Mouse (Mus musculus): ENCODE measurements at regions not wholly inside any gene's neighbourhood (a gene's known extent, or its start where the extent isn't known, plus 50 kb on each side); places are given as distances from the start of the nearest gene placed in this dataset.

DNA sequence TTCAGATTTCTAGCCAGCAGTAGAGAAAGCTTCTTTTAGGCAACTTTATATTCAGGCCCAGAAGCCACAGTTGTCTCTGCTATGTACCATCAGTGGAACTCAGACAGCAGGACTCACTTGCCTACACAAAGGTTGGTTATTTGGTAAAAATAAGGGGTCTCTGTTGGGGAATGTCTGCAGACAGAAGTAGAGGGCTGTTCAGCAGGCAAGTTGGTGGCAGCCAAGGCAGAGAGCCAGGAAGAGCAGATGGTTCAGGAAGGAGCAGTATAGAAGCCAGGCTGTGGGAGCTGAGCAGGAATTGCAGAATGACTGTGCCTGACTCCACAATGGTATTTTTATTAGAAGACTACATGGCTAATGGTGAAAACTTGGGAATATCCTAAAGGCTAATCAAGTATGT lies 598.7 kb upstream of the Plxna2 start:
- H3K27ac ChIP-seq (ENCODE audit: control insufficient read depth, insufficient read depth, low read depth, low read length, poor library complexity) = no peak overlapping the region
- TF ChIP-seq CTCF (IDR thresholded peaks at IDR 0.05; ENCODE audit: control insufficient read depth, insufficient read depth, low read length) (no peak), POLR2A (IDR thresholded peaks at IDR 0.05; ENCODE audit: borderline replicate concordance, control insufficient read depth, low read depth, low read length) (no peak)
- H3K4me1 ChIP-seq (ENCODE audit: control insufficient read depth, insufficient read depth, low read length) = no peaks in the 10 kb centered on the region

GRCm38 (mm10) chr1:193992226-193992625 lies 622.1 kb upstream of the Camk1g start:
- H3K4me1 ChIP-seq (ENCODE audit: control insufficient read depth, insufficient read depth, low read length) = no peaks in the 10 kb centered on the region
- WGBS = 57% methylated on average over 2 of the region's 2 CpGs
- H3K27ac ChIP-seq (ENCODE audit: control insufficient read depth, insufficient read depth, low read depth, low read length, poor library complexity) = no peak overlapping the region
- H3K4me3 ChIP-seq (replicated peaks; ENCODE audit: control insufficient read depth, low read depth, low read length) = no peak overlapping the region
- TF ChIP-seq POLR2A (IDR thresholded peaks at IDR 0.05; ENCODE audit: borderline replicate concordance, control insufficient read depth, low read depth, low read length) (no peak), CTCF (IDR thresholded peaks at IDR 0.05; ENCODE audit: control insufficient read depth, insufficient read depth, low read length) (no peak)

More for the DNA sequence above, 598.7 kb upstream of the Plxna2 start:
- no peak overlapping the region for H3K4me3 ChIP-seq (replicated peaks; ENCODE audit: control insufficient read depth, low read depth, low read length)

- 74% methylated on average over 10 of the region's 10 CpGs for WGBS
- Histone ChIP-seq H3K4me3 (replicated peaks; ENCODE audit: control insufficient read depth, low read depth, low read length) (no peak overlapping the region), H3K4me1 (ENCODE audit: control insufficient read depth, insufficient read depth, low read length) (no peaks in the 10 kb centered on the region), H3K27ac (ENCODE audit: control insufficient read depth, insufficient read depth, low read depth, low read length, poor library complexity) (no peak overlapping the region)
- TF ChIP-seq POLR2A (IDR thresholded peaks at IDR 0.05; ENCODE audit: borderline replicate concordance, control insufficient read depth, low read depth, low read length) = no peak
- TF ChIP-seq CTCF (IDR thresholded peaks at IDR 0.05; ENCODE audit: control insufficient read depth, insufficient read depth, low read length) = no peak
Measured at GRCm38 (mm10) chr1:193989956-193990675, 620.0 kb upstream of the Camk1g start.

- 55% methylated on average over 17 of the region's 17 CpGs for WGBS
- H3K27ac ChIP-seq (ENCODE audit: control insufficient read depth, insufficient read depth, low read depth, low read length, poor library complexity) = no peak overlapping the region
- TF ChIP-seq POLR2A (IDR thresholded peaks at IDR 0.05; ENCODE audit: borderline replicate concordance, control insufficient read depth, low read depth, low read length) (no peak), CTCF (IDR thresholded peaks at IDR 0.05; ENCODE audit: control insufficient read depth, insufficient read depth, low read length) (no peak)
- no peak overlapping the region for H3K4me3 ChIP-seq (replicated peaks; ENCODE audit: control insufficient read depth, low read depth, low read length)
- no peaks in the 10 kb centered on the region for H3K4me1 ChIP-seq (ENCODE audit: control insufficient read depth, insufficient read depth, low read length)
Measured at GRCm38 (mm10) chr1:193988970-193989904, 619.1 kb upstream of the Camk1g start.

GRCm38 (mm10) chr1:193980571-193980970 lies 610.5 kb upstream of the Camk1g start:
- Histone ChIP-seq H3K27ac (ENCODE audit: control insufficient read depth, insufficient read depth, low read depth, low read length, poor library complexity) (no peak overlapping the region), H3K4me1 (ENCODE audit: control insufficient read depth, insufficient read depth, low read length) (no peaks in the 10 kb centered on the region), H3K4me3 (replicated peaks; ENCODE audit: control insufficient read depth, low read depth, low read length) (no peak overlapping the region)
- 82% methylated on average over 4 of the region's 4 CpGs for WGBS
- TF ChIP-seq CTCF (IDR thresholded peaks at IDR 0.05; ENCODE audit: control insufficient read depth, insufficient read depth, low read length) = no peak
- no peak for TF ChIP-seq POLR2A (IDR thresholded peaks at IDR 0.05; ENCODE audit: borderline replicate concordance, control insufficient read depth, low read depth, low read length)

- TF ChIP-seq POLR2A (IDR thresholded peaks at IDR 0.05; ENCODE audit: borderline replicate concordance, control insufficient read depth, low read depth, low read length) (no peak), CTCF (IDR thresholded peaks at IDR 0.05; ENCODE audit: control insufficient read depth, insufficient read depth, low read length) (no peak)
- Histone ChIP-seq H3K4me1 (ENCODE audit: control insufficient read depth, insufficient read depth, low read length) (no peaks in the 10 kb centered on the region), H3K27ac (ENCODE audit: control insufficient read depth, insufficient read depth, low read depth, low read length, poor library complexity) (no peak overlapping the region), H3K4me3 (replicated peaks; ENCODE audit: control insufficient read depth, low read depth, low read length) (no peak overlapping the region)
- 80% methylated on average over 1 of the region's 1 CpGs for whole genome bisulfite sequencing
Measured at GRCm38 (mm10) chr1:193971537-193971936, 601.4 kb upstream of the Camk1g start.

GRCm38 (mm10) chr1:193969264-193969908 lies 599.3 kb upstream of the Camk1g start:
- no peak for TF ChIP-seq CTCF (IDR thresholded peaks at IDR 0.05; ENCODE audit: control insufficient read depth, insufficient read depth, low read length)
- no peak for TF ChIP-seq POLR2A (IDR thresholded peaks at IDR 0.05; ENCODE audit: borderline replicate concordance, control insufficient read depth, low read depth, low read length)
- H3K4me1 ChIP-seq (ENCODE audit: control insufficient read depth, insufficient read depth, low read length) = no peaks in the 10 kb centered on the region
- H3K4me3 ChIP-seq (replicated peaks; ENCODE audit: control insufficient read depth, low read depth, low read length) = no peak overlapping the region
- no peak overlapping the region for H3K27ac ChIP-seq (ENCODE audit: control insufficient read depth, insufficient read depth, low read depth, low read length, poor library complexity)
- WGBS = 73% methylated on average over 4 of the region's 4 CpGs
